Mouse (Mus musculus) stomach, postnatal 0 days (tissue): ENCODE measurements at regions not wholly inside any gene's neighbourhood (a gene's known extent, or its start where the extent isn't known, plus 50 kb on each side); places are given as distances from the start of the nearest gene placed in this dataset.

Experiments
- CTCF ChIP-seq: IDR thresholded peaks from 2 replicates; pipeline ENCODE4 v1.5.1; 2016; ENCODE audit warnings: antibody characterized with exemption, low read depth, mild to moderate bottlenecking, moderate library complexity
- EP300 ChIP-seq: optimal IDR thresholded peaks from 2 replicates; pipeline ENCODE3; 2016; ENCODE audit warnings: antibody characterized with exemption

GRCm38 (mm10) chr17:13658321-13658978 is 101.9 kb upstream of the Afdn start:
- TF ChIP-seq EP300 = no peak
- no peak for TF ChIP-seq CTCF
